ENCODE assay signal across 14 mouse cellular contexts in the genomic region with DNA sequence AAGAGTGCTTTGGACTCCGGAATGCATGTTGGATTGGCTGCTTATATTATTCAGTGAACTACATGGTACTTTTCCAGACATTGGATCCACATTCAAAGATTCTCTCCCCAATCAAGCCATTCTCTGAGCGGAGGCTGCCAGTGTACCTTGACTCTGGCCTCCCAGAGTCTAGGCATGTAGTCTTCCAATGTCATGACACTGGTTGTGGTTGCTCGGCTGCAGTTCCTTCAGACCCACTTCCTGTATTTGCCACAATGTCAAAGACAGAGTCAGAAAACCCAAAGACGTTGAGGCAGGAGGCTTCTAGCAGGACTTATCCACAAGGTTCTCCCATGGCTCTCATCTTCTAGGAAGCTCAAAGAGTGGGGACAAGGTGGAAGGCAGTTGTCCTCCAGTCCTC. TPM values are rescaled to one million over a fixed set of nuclear protein-coding genes. Genes with fewer than 3 reads are reported as not detected.
"Had no signal": no experiment of that assay in that cellular context is flagged by ENCODE, and none has a peak within 500 bp of the region (broad histone marks: within the 10 kb centered on the region; RNA-seq: fewer than 3 reads in every experiment).

No protein-coding gene starts in this region.

- DNase-seq: kidney, adult 11 months; kidney, adult 8-10 months; kidney, postnatal 10 days; kidney, postnatal 36 days; layer of hippocampus, postnatal 36 days; liver, embryonic 13.5 days; lung, adult 2 months; lung, postnatal 14 days; lung, postnatal 4 days; thymus, postnatal 25 days had no signal

- ATAC-seq: midbrain, embryonic 13.5 days; midbrain, embryonic 16.5 days had no signal

RNA-seq across cellular contexts. Expression of gene Atp2b3, which starts 55.9 kb away (rescaled TPM):
- total RNA-seq: liver, adult 2 months; monocyte, adult 5-6 weeks had no signal
- polyA plus RNA-seq: liver, adult 2 months had no signal
